Mouse (Mus musculus): Measurements from ENCODE around the gene Ndufv2.
A peak's percentile ranks its signal among the peaks of the same experiment; 100 is the strongest.
"Not testable (repeated sequence)": the region's sequence is repeated elsewhere in the genome, so short reads cannot be mapped to it uniquely, and the experiment has no call there.

Gene Ndufv2

DNA sequence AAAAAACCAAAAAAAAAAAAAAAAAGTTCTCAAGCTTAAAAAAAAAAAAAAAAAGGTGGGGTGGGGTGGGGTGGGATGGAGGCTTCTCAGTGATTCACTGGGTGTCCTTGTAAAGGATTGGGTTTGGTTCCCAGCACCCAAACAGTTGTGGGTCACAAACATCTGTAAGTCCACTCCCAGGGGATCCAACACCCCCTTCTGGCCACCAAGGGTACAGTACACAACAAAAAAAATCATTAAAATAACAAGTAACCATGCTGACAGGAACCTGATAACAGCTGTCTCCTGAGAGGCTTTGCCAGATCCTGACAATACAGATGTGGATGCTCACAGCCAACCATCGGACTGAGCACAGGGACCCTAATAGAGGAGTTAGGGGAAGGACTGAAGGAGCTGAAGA, 16.9 kb downstream of the Ndufv2 start:
- DNase-seq, result no peak

DNA sequence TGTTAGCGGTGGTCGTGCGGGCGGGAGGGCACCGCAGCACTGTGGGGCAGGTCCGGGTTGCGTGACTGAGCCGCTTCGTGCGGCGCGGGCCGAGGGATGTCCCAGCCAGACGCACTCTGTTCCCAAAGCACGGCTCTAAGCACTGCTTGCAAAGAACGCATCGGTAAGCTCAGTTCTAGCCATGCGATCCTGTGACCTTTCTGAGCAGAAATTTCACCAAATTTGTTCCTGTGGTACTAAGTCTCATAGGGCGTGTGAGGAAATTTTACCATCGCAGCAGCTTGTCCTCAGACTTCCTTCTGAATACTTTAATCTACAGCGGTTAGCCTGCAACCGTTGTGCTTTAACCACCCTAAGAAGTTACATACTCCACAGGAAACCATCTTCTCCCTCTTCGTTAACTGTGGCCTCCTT, 23.9 kb downstream of the Ndufv2 start:
- DNase-seq, result no peak

DNA sequence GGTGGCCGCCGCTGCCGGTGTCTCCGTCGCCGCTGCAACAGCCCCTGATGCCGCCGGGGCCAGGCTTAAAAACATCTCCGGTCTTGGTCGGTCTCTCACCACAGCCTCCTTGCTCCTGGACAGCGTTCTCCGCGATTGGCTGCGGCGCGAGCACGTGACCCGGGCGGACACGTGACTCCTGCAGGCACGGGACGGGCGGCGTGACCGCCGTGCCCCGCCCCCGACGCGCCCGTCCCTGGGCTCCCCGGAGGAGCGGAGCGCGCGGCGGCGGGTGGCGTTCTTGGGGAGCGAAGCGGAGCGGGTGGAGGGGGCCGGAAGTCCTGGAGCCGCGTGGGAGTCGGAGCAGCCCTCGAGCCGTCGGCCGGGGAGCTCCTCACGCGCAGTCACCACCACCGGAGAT, 24.4 kb downstream of the Ndufv2 start, which contains the start of gene Ankrd12:
Gene Ankrd12 (minus strand): TSS at position 156 of the 400 bp plus-strand sequence.
- peak; percentile 94 for DNase-seq

DNA sequence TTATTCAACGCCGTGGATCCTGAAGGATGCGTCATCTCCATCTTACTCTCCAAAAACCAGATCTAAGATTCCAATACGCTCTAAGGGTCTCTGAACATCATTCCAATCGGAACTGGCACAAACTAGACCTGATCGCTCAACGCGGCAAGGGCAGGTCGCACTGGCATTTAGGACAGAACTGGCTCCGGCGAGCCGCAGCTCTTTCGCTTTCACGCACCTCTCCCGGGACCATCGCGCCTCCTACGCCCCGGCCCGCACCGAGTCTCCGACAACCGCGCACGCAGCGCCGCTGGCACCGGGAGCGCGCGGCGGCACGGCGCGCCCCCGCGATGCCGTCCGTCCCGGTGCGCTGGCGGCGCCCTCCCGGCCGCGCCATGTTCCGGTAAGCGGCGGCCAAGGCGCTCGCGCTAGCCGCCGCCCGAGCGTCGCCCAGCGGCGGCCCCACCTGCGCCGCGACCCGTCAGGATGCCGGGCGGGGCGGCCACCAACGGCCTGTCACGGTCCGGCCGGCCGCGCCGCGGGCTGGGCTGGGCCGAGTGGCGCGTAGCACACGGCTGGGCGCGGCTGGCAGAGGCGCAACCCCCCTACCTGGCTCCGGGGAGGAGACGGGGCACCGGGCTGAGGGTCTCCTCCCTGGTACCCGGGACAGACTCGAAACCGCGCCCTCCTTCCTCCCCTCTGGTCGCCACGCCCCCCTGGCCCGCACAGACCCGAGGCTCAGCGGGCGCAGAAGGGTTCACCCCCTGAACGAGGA, 25.0 kb downstream of the Ndufv2 start:
- peak; percentile 64 for DNase-seq

DNA sequence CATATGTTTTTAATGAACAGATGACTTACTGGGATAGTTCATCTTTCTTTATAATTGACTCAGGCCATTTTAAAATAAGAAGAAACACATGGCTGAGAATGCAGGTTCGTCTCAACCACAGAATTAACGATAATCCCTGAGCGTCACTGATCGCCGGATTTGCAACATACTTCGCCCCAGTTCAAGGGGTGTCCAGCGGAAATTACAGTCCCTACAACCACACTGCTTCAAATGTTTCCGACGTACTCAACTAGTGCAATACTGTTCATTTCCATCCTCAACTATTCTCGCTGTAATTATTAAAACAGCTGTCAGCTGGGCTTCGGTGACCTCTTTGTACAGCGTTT, 25.6 kb downstream of the Ndufv2 start:
- no peak for DNase-seq

DNA sequence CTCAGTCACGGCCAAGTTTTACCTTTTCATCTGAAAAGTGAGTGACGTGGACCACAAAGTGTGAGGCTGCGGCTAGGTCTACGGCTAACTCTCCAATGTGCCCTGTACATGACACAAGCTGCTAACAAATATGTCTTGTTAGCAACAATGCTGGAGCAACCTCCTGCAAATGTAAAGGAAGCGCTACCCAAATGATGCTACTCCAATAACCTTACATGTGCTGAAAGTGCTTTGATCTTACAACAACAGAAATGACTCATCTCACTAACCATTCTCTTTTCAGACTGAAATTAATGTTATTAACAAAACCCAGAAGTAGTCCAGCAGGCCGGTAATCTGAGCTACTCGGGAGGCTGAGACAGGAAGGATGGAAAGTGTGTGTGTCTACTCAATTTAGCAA, 27.4 kb downstream of the Ndufv2 start:
- DNase-seq, result no peak

DNA sequence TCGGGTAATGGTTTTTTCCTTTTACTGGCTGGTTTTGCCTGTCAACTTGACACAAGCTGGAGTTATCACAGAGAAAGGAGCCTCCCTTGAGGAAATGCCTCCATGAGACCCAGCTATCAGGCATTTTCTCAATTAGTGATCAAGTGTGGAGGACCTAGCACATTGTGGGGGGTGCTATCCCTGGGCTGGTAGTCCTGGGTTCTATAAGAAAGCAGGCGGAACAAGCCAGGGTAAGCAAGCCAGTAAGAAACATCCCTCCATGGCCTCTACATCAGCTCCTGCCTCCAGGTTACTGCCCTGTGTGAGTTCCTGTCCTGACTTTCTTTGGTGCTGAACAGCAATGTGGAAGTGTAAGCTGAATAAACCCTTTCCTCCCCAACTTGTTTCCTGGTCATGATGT, 32.3 kb downstream of the Ndufv2 start:
- not testable (repeated sequence) for DNase-seq

DNA sequence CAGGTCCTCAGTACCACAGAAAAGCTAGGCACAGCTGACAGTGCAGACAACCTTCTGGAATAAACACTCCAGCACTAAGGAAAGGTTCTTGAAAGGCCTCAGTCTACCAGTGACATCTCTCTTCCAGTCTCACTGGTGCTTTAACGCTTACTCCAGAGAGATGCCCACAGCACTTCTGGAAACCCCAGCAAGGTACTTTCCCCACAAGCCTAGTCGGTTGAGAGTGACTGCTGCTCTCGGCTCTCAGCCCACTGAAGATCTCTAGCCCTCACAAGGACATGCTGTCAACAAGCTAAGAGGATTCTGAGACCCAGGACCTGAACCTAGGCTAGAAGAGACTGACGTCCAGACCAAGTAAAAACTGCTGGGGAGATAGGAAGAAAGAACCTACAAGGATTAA, 36.2 kb downstream of the Ndufv2 start:
- DNase-seq, result no peak

DNA sequence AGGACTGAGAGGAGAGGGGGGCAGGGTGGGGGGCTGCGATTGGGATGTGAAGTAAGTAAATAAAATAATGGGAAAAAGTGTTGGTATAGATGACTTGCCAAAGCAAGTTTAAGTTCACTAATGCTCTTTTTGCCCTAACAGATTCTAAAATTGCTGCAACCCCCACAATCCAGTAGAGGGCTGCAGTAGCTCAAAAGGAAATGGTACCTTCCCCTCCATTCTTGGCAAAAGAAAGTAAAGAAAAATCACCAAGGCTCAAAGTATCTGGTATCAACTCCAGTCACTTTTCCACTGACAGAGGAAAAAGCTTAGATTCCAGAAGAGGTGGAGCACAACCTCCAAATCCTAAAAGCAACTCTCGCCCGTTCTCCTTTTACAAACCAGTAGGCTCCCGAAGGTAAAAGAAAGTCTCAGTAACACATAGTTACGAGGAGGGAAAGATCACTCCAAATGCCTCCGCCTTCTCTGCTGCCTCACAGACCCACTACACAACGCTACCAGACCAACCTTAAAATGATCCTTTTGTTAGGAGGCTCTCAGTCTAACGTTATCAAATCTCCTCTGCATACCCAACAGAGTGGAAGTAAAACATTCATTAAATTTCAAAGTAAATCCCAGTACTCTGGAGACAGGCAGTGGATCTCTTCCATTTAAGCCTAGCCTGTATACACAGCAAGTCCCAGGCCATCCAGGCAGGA, 40.0 kb downstream of the Ndufv2 start:
- DNase-seq, result no peak

DNA sequence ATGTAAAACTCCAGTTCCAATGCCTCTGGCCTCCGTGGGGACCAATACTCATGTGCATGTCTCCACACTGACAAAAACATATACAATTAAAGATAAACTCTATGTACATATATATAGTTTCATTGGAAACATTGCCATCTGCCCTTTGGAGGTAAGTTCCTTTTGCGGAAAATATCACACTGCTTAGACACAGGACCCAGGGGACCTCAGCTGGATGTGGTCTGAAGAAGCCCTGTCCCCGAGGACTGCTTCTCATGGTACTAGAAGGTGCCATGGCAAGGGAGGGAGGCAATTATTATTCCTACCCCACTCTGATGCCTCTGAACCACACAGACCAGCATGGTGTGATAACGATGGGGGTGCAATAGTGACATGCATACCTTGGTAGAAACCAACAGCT, 43.2 kb downstream of the Ndufv2 start:
- no peak for DNase-seq

DNA sequence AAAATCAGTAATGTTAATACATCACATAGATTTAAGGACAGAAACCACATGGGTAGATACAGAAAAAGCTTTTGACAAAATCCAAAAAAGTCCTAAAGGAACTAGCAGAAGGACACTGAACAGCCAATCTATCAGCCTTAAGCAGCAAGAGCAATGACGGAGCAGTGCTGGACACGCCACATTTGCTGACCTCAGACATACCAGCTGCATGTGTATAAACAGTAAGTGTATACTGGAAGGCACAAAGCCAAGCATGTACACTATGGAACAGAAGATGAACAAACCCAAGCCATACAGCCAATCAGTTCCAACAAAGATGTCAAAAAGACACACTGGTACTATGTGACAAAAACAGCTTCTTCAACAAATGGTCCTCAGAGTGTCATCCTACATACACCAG, 44.2 kb downstream of the Ndufv2 start:
- no peak for DNase-seq

DNA sequence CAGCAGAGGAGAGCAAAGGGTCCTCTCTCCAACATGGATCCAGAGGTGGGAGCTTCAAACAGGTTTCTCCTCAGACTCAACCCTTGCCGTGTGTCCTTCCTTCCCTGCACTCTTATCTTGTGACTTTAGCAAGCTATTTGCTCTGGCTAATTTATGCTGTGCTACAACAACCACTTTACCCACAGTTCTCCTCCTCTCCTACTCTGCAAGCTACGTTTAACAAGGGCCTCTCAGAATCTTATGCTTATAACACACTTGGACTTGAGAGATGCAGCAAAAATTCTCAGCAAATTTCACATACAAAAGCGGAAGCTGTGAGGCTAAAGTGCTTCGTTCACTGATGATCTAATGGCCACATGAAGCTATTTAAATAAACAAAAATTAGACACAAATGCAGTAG, 48.0 kb downstream of the Ndufv2 start:
- DNase-seq, result no peak

DNA sequence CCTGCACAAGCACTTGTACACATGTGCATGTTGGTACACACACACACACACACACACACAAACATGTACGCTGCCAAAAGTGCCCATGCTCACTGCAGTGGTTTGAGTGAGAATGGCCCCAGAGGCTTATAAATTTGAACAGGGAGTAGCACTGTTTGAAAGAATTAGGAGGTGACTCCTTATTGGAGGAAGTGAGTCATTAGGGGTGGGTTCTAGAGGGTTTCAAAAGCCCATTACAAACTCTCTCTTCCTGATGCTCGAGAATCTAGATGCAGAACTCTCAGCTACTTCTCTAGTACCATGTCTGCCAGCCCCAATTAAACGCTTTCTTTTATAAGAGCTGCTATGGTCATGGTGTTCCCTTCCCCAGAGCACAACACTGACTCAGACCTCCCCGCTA, 52.6 kb downstream of the Ndufv2 start:
- no peak for DNase-seq

DNA sequence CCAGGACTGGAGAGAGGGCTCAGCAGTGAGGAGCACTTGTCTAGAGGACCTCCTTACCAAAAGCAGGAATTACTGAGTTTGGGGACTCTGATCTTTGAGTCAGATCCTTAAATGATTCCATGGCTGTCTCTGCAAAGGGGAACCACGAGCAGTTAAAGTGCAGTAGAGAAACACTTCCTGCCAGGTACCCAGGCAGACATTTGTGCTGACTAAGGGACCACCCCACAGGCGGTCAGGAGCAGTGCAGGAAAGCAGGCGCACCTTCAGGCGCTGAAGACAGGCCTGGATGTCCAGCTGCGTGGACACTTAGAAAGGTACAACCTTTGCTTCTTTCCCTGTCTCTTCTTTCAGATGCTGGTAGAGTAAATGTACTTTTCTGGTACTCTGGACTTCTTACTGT, 53.2 kb downstream of the Ndufv2 start:
- DNase-seq, result no peak

DNA sequence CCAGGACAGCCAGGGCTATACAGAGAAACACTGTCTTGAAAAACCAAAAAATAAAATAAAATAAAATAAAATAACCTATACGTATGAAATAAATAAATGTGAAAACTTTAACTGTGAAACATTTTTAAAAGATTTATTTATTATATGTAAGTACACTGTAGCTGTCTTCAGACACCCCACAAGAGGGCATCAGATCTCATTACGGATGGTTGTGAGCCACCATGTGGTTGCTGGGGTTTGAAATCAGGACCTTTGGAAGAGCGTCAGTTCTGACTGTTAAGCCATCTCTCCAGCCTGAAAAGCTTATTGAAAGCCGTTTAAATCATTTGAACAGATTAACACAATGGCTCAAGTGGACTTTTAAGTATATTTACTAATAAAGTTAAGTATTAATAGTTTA, 57.7 kb downstream of the Ndufv2 start:
- DNase-seq, result not testable (repeated sequence)

DNA sequence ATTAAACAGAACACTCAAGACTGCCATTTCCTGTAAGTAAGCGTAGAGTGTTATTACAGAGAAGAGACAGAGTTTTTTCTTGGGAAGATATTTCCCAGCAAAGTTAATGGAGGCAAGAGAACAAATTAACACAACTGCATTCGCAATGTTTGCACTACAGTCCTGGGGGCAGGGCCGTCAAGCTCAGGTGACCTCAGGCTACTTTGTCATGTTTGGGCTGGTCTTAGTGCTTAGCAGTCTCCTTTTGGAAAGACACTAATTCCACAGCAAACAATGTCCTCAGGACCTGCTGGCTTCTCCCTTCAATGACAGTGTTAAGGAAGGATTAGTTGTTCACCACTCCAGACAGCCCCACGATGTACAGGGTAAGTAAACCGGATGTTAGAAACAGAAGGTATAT, 60.3 kb downstream of the Ndufv2 start:
- DNase-seq, result no peak

DNA sequence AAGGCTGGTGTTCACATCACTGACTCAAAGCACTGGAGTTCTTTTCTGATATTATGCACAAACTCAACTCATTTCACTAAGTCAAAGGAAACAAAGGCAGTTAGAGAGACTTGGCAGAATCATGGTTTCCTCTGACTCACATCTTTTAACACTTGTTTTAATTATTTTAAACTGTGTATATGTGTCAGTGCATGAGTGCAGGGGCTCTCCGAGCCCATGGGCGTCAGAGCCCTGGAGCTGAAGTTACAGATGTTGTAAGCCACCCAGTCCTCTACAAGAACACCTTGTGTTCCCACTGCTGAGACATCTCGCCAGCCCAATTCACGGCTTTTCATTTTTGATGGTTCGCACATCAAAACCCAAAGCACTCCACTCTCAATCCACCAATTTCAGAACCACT, 68.1 kb downstream of the Ndufv2 start:
- DNase-seq, result no peak

DNA sequence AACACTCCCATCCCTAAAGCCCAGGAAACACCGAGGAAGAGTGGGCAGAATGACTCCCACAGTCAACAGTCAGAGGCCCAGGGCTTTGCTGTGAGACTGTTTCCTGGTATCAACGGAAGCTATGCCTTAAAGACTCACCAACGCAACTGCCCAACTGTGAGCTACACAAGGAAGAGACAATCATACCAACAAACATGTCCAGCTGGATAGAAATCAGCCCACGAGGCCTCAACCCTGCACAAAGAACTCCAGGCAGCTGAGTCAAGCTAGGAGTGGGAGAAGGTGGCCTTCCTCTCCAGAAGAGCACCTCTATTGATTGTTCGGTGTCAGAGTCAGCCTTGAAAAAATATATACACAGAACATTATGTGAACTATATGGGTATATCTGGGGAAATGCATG, 69.4 kb downstream of the Ndufv2 start:
- DNase-seq, result no peak

Measured in cerebellum, adult 11 months (tissue).